Mouse (Mus musculus) limb, embryonic 12.5 days (tissue): ENCODE results near the gene Smug1. TPM values are rescaled to one million over a fixed set of nuclear protein-coding genes. Genes with fewer than 3 reads are reported as not detected.

Experiments used
- ATAC-seq: fragments of 200-750 bp; cut with Nextera tagmentation; 2 replicates; pipeline ENCODE4 v1.8.0; 2017; ENCODE audit warnings: low read depth, moderate TSS enrichment; ENCODE audit not compliant: insufficient number of reproducible peaks, insufficient read depth, low FRiP score, low TSS enrichment
- H3K27ac ChIP-seq: fragments of 300-500 bp; sonication (generic); 2 replicates; pipeline ENCODE4 v1.5.1; 2016; ENCODE audit warnings: mild to moderate bottlenecking, moderate library complexity
- H3K27me3 ChIP-seq: fragments of 300-500 bp; sonication (generic); 2 replicates; pipeline ENCODE4 v1.6.1; 2016; ENCODE audit warnings: mild to moderate bottlenecking, moderate library complexity
- H3K36me3 ChIP-seq: fragments of 300-500 bp; sonication (generic); 2 replicates; pipeline ENCODE4 v1.6.1; 2016; ENCODE audit warnings: mild to moderate bottlenecking, moderate library complexity
- H3K4me1 ChIP-seq: fragments of 300-500 bp; sonication (generic); replicated peaks from 2 replicates; pipeline ENCODE4 v1.6.1; 2016
- H3K4me2 ChIP-seq: fragments of 300-500 bp; sonication (generic); 2 replicates; pipeline ENCODE4 v1.6.1; 2016; ENCODE audit warnings: mild to moderate bottlenecking, moderate library complexity
- H3K4me3 ChIP-seq: fragments of 300-500 bp; sonication (generic); replicated peaks from 2 replicates; pipeline ENCODE4 v1.5.1; 2016; ENCODE audit warnings: mild to moderate bottlenecking
- H3K9ac ChIP-seq: fragments of 300-500 bp; sonication (generic); replicated peaks from 2 replicates; pipeline ENCODE4 v1.6.1; 2016; ENCODE audit warnings: mild to moderate bottlenecking, moderate library complexity
- H3K9me3 ChIP-seq: fragments of 300-500 bp; sonication (generic); 2 replicates; pipeline ENCODE4 v1.6.1; 2016; ENCODE audit warnings: mild to moderate bottlenecking, moderate library complexity
- WGBS: fragments of 180-500 bp; shearing (Covaris S2); methylation state at CpG from one replicate; pipeline ENCODE4 v1.1.7; 2016; 5-methylcytosine and 5-hydroxymethylcytosine counted together
- polyA plus RNA-seq: library from polyadenylated mRNA; unstranded; fragments of >200 nt; fragmentation: Nextera tagmentation; extraction: Ambion mirVana; gene quantifications from 2 replicates; pipeline ENCODE4 v1.2.1, GENCODE M21; 2016

Gene Smug1
- polyA plus RNA-seq, 1 experiment from 2014 or later, result 14.6 TPM

GRCm38 (mm10) chr15:103163182-103163919, 3.5 kb downstream of the Smug1 start:
- Histone ChIP-seq H3K27me3 (peaks cover 42% of the 10 kb centered on the region), H3K36me3 (no peaks in the 10 kb centered on the region), H3K27ac (0 out of 2 replicates have a peak overlapping the region, but pooled peaks have one; percentile 23), H3K4me2 (peak overlapping the region; percentile 69), H3K4me3 (peak overlapping the region; percentile 56), H3K4me1 (peaks cover 15% of the 10 kb centered on the region), H3K9ac (peak overlapping the region; percentile 62), H3K9me3 (no peaks in the 10 kb centered on the region)
- WGBS, result 10% methylated on average over 25 of the region's 25 CpGs
- peak; percentile 73 for ATAC-seq

GRCm38 (mm10) chr15:103157585-103157984, 9.3 kb downstream of the Smug1 start:
- no peak for ATAC-seq
- H3K4me1 ChIP-seq, result peaks cover 16% of the 10 kb centered on the region
- no peak overlapping the region for H3K4me2 ChIP-seq
- H3K27me3 ChIP-seq, result peaks cover 42% of the 10 kb centered on the region
- H3K9ac ChIP-seq, result no peak overlapping the region
- no peaks in the 10 kb centered on the region for H3K9me3 ChIP-seq
- H3K27ac ChIP-seq, result no peak overlapping the region
- 76% methylated on average over 10 of the region's 10 CpGs for WGBS
- no peak overlapping the region for H3K4me3 ChIP-seq
- no peaks in the 10 kb centered on the region for H3K36me3 ChIP-seq

GRCm38 (mm10) chr15:103156890-103157289, 10.0 kb downstream of the Smug1 start:
- Histone ChIP-seq H3K9ac (no peak overlapping the region), H3K27ac (no peak overlapping the region), H3K4me1 (peaks cover 14% of the 10 kb centered on the region), H3K27me3 (peaks cover 48% of the 10 kb centered on the region), H3K36me3 (no peaks in the 10 kb centered on the region), H3K4me3 (no peak overlapping the region), H3K4me2 (no peak overlapping the region), H3K9me3 (no peaks in the 10 kb centered on the region)
- no peak for ATAC-seq
- 46% methylated on average over 7 of the region's 7 CpGs for WGBS

- no peak overlapping the region for H3K4me3 ChIP-seq
- H3K27me3 ChIP-seq, result peaks cover 48% of the 10 kb centered on the region
- no peak for ATAC-seq
- WGBS, result 24% methylated on average over 32 of the region's 32 CpGs
- 0 out of 2 replicates have a peak overlapping the region, but pooled peaks have one; percentile 18 for H3K9ac ChIP-seq
- H3K9me3 ChIP-seq, result no peaks in the 10 kb centered on the region
- no peaks in the 10 kb centered on the region for H3K36me3 ChIP-seq
- peaks cover 14% of the 10 kb centered on the region for H3K4me1 ChIP-seq
- H3K27ac ChIP-seq, result no peak overlapping the region
- H3K4me2 ChIP-seq, result peak overlapping the region; percentile 6
Measured at GRCm38 (mm10) chr15:103155366-103156321, 11.2 kb downstream of the Smug1 start.

- WGBS, result 93% methylated on average over 4 of the region's 4 CpGs
- no peak overlapping the region for H3K4me2 ChIP-seq
- H3K9me3 ChIP-seq, result no peaks in the 10 kb centered on the region
- H3K9ac ChIP-seq, result no peak overlapping the region
- no peak for ATAC-seq
- no peak overlapping the region for H3K27ac ChIP-seq
- peaks cover 65% of the 10 kb centered on the region for H3K27me3 ChIP-seq
- no peak overlapping the region for H3K4me3 ChIP-seq
- H3K4me1 ChIP-seq, result peaks cover 10% of the 10 kb centered on the region
- no peaks in the 10 kb centered on the region for H3K36me3 ChIP-seq
Measured at GRCm38 (mm10) chr15:103152890-103153610, 13.8 kb downstream of the Smug1 start.

- no peaks in the 10 kb centered on the region for H3K9me3 ChIP-seq
- H3K9ac ChIP-seq, result no peak overlapping the region
- H3K4me3 ChIP-seq, result no peak overlapping the region
- H3K4me1 ChIP-seq, result peaks cover 10% of the 10 kb centered on the region
- H3K36me3 ChIP-seq, result no peaks in the 10 kb centered on the region
- no peak for ATAC-seq
- no peak overlapping the region for H3K4me2 ChIP-seq
- no peak overlapping the region for H3K27ac ChIP-seq
- 83% methylated on average over 3 of the region's 3 CpGs for WGBS
- peaks cover 66% of the 10 kb centered on the region for H3K27me3 ChIP-seq
Measured at GRCm38 (mm10) chr15:103152371-103152770, 14.5 kb downstream of the Smug1 start.

GRCm38 (mm10) chr15:103147779-103148178, 19.1 kb downstream of the Smug1 start:
- 68% methylated on average over 9 of the region's 9 CpGs for WGBS
- Histone ChIP-seq H3K4me2 (no peak overlapping the region), H3K9me3 (no peaks in the 10 kb centered on the region), H3K4me3 (0 out of 2 replicates have a peak overlapping the region, but pooled peaks have one; percentile 46), H3K4me1 (peaks cover 9% of the 10 kb centered on the region), H3K36me3 (no peaks in the 10 kb centered on the region), H3K27ac (no peak overlapping the region), H3K9ac (no peak overlapping the region), H3K27me3 (peaks cover 77% of the 10 kb centered on the region)
- no peak for ATAC-seq

GRCm38 (mm10) chr15:103147422-103147690, 19.5 kb downstream of the Smug1 start:
- H3K27ac ChIP-seq, result no peak overlapping the region
- ATAC-seq, result no peak
- no peaks in the 10 kb centered on the region for H3K36me3 ChIP-seq
- no peaks in the 10 kb centered on the region for H3K9me3 ChIP-seq
- peak overlapping the region; percentile 46 for H3K4me3 ChIP-seq
- peaks cover 9% of the 10 kb centered on the region for H3K4me1 ChIP-seq
- H3K27me3 ChIP-seq, result peaks cover 76% of the 10 kb centered on the region
- no peak overlapping the region; the same call in 1 of the 2 replicates for H3K9ac ChIP-seq
- 29% methylated on average over 3 of the region's 3 CpGs for WGBS
- H3K4me2 ChIP-seq, result peak overlapping the region; percentile 84

- H3K27me3 ChIP-seq, result peaks cover 72% of the 10 kb centered on the region
- WGBS, result under 1% methylated on average over 57 of the region's 57 CpGs
- peak overlapping the region; percentile 67 for H3K9ac ChIP-seq
- peak overlapping the region; percentile 46 for H3K4me3 ChIP-seq
- no peaks in the 10 kb centered on the region for H3K36me3 ChIP-seq
- peak overlapping the region; percentile 84 for H3K4me2 ChIP-seq
- H3K4me1 ChIP-seq, result peaks cover 9% of the 10 kb centered on the region
- ATAC-seq, result 0 out of 2 replicates have a peak, but pooled peaks have one; percentile 15
- no peaks in the 10 kb centered on the region for H3K9me3 ChIP-seq
- no peak overlapping the region for H3K27ac ChIP-seq
Measured at GRCm38 (mm10) chr15:103146627-103147421, 20.1 kb downstream of the Smug1 start.

- H3K27me3 ChIP-seq, result peaks cover 81% of the 10 kb centered on the region
- WGBS, result 54% methylated on average over 11 of the region's 11 CpGs
- peaks cover 9% of the 10 kb centered on the region for H3K4me1 ChIP-seq
- no peaks in the 10 kb centered on the region for H3K9me3 ChIP-seq
- H3K9ac ChIP-seq, result no peak overlapping the region
- H3K36me3 ChIP-seq, result no peaks in the 10 kb centered on the region
- no peak for ATAC-seq
- H3K4me3 ChIP-seq, result no peak overlapping the region
- H3K27ac ChIP-seq, result no peak overlapping the region
- no peak overlapping the region for H3K4me2 ChIP-seq
Measured at GRCm38 (mm10) chr15:103145635-103146299, 21.1 kb downstream of the Smug1 start.
